Mouse (Mus musculus) heart, adult 2 months (tissue): ENCODE data around the gene Trio.

ENCODE experiments used
- CTCF ChIP-seq: fragments of 200-600 bp; IDR thresholded peaks from 2 replicates; pipeline ENCODE4 v1.8.1; 2022; ENCODE audit warnings: antibody characterized with exemption, mild to moderate bottlenecking, moderate library complexity
- EP300 ChIP-seq: fragments of 200-500 bp; IDR thresholded peaks from 2 replicates; pipeline ENCODE4 v1.6.1; 2011; ENCODE audit warnings: low read depth, low read length, control low read depth; ENCODE audit not compliant: insufficient read depth
- POLR2A ChIP-seq: fragments of 200-500 bp; IDR thresholded peaks from 2 replicates; pipeline ENCODE4 v1.6.1; 2011; ENCODE audit warnings: mild to moderate bottlenecking, low read depth, low read length, control low read depth; ENCODE audit not compliant: insufficient read depth

- no peak for TF ChIP-seq POLR2A
- no peak for TF ChIP-seq CTCF
- 0 out of 2 replicates have a peak, but pooled peaks have one; percentile 26 for TF ChIP-seq EP300
These were observed 239.2 kb downstream of the Trio start for GRCm38 (mm10) chr15:27786418-27786817.
